In genomic region chr13:63696399-63696798, GRCm38 (mm10) we compare ENCODE assay signal across 9 mouse cellular contexts.
DNase-seq lines count a peak whose midpoint lies in the region; TF ChIP-seq lines count a peak whose summit lies in the region.
"Had no signal": no experiment of that assay in that cellular context is flagged by ENCODE, and none has a peak within 500 bp of the region (broad histone marks: within the 10 kb centered on the region; RNA-seq: fewer than 3 reads in every experiment).

No protein-coding gene starts in this region.

- no peaks in the 10 kb centered on the region for H3K4me1 ChIP-seq in ES-E14 (ENCODE audit: control insufficient read depth in 2 of 2, insufficient read depth in 2 of 2, low read length in 2 of 2, poor library complexity in 1 of 2)
- peaks cover 13% of the 10 kb centered on the region for H3K4me1 ChIP-seq in forebrain, embryonic 10.5 days

- WGBS in forebrain, embryonic 10.5 days = 60% methylated on average over 3 of the region's 3 CpGs

- no peaks in the 10 kb centered on the region for H3K9me3 ChIP-seq in ES-E14 (ENCODE audit: control insufficient read depth, insufficient read depth, low read depth, low read length)
- no peaks in the 10 kb centered on the region for H3K9me3 ChIP-seq in forebrain, embryonic 10.5 days
- H3K9me3 ChIP-seq: limb, embryonic 12.5 days had no signal

- H3K27me3 ChIP-seq in forebrain, embryonic 10.5 days (ENCODE audit: poor library complexity, severe bottlenecking) = no peaks in the 10 kb centered on the region; the same call in 1 of the 2 replicates
- H3K27me3 ChIP-seq: limb, embryonic 12.5 days had no signal

- no peak overlapping the region for H3K4me3 ChIP-seq in ES-E14 (ENCODE audit: insufficient read depth in 1 of 2, low read depth in 1 of 2, low read length in 2 of 2, poor library complexity in 1 of 2, severe bottlenecking in 1 of 2)
- H3K4me3 ChIP-seq in forebrain, embryonic 10.5 days = no peak overlapping the region
- H3K4me3 ChIP-seq: limb, embryonic 12.5 days had no signal

- no peaks in the 10 kb centered on the region for H3K36me3 ChIP-seq in ES-E14 (ENCODE audit: control insufficient read depth, insufficient read depth, low read length, poor library complexity, severe bottlenecking)
- H3K36me3 ChIP-seq in forebrain, embryonic 10.5 days (replicated peaks) = no peaks in the 10 kb centered on the region
- H3K36me3 ChIP-seq: limb, embryonic 12.5 days had no signal

- DNase-seq in gastrocnemius, postnatal 10 days = peak; percentile 19
- no peak for DNase-seq in gastrocnemius, postnatal 25 days
- DNase-seq in 3134 (ENCODE audit: extremely low read depth, insufficient read length, low spot score) (peak; percentile 34), ES-E14 (ENCODE audit: low read depth, low spot score) (no peak)
- peak; percentile 33 for DNase-seq in embryo, embryonic 9.5 days (ENCODE audit: extremely low spot score)
- peak; percentile 68 for DNase-seq in lung, postnatal 14 days
- no peak for DNase-seq in right cerebral cortex, adult 2 months (ENCODE audit: low spot score in 2 of 2)
- DNase-seq in forebrain, embryonic 10.5 days (ENCODE audit: extremely low spot score, low spot score) = no peak

- in situ Hi-C loops in ES-E14 (cut with MboI; ENCODE audit: low sequenced_read_pairs in 2 of 2, unreplicated experiment in 2 of 2) = loop anchor here in 1 of 2 experiments (10.0 kb wide), 1 partner anchor 338 kb away; no protein-coding TSS in a partner anchor

- no peak overlapping the region for H3K27ac ChIP-seq in ES-E14 (ENCODE audit: insufficient read depth, low read depth, low read length, poor library complexity, severe bottlenecking)
- H3K27ac ChIP-seq in forebrain, embryonic 10.5 days = no peak overlapping the region
- H3K27ac ChIP-seq: limb, embryonic 12.5 days had no signal

- no peak overlapping the region for H3K9ac ChIP-seq in ES-E14 (ENCODE audit: insufficient read depth, low read depth, low read length, poor library complexity, severe bottlenecking)
- H3K9ac ChIP-seq: limb, embryonic 12.5 days had no signal

TF ChIP-seq in ES-E14, 5 proteins besides CTCF, POLR2A, EP300 and RAD21:
- TF ChIP-seq ZNF384 (IDR thresholded peaks at IDR 0.05; ENCODE audit: low read depth, low read length) (no peak), CHD2 (IDR thresholded peaks at IDR 0.05; ENCODE audit: low read depth, low read length) (no peak), ZC3H11A (IDR thresholded peaks at IDR 0.05; ENCODE audit: borderline replicate concordance, low read depth, low read length) (peak; percentile 42; the same call in 1 of the 2 replicates), MAFK (IDR thresholded peaks at IDR 0.05; ENCODE audit: insufficient read depth, low read depth, low read length) (no peak), HCFC1 (IDR thresholded peaks at IDR 0.05; ENCODE audit: borderline replicate concordance, insufficient read depth, low read length) (no peak)

Comparison
In these comparisons a context has a peak if more than half of its experiments do, and no peak if none do; other contexts are left out.
1. DNase-seq: peak in gastrocnemius, postnatal 10 days (single experiment), 3134 (single experiment), embryo, embryonic 9.5 days (single experiment) and lung, postnatal 14 days (single experiment); none in gastrocnemius, postnatal 25 days (single experiment), ES-E14 (single experiment), right cerebral cortex, adult 2 months (0 of 2) and forebrain, embryonic 10.5 days (single experiment).